In the genomic region with DNA sequence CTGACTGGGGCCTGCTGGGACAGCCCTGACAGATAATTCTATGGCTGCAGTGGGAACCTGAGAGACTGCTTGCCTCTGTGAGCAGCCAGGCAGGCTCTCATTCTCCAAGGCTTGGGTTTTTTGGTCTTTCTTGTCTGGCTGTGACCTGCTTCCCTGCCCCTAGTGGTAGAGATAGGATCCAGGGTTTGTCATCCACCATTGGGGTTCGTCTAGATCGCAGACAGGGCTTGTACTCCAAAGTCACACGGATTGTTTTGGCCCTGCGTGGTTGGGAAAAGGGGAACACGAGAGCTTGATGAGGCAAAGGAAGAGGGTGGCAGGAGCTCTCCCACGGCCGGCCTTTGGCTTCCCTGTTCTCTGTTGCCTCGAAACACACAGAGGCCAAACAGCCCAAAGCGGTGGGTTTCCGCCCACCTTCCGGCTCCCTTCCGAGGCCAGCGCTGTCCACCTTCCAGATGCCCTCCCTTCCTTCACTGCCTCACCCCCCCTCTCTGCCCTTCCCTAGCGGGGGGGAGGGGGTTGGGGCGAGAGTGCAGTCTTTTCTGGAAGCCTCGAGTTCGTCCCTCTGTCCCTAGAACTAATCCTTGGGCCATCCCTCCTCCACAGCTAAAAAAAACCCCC, we compare ENCODE assay signal across 8 mouse cellular contexts. TPM values are rescaled to one million over a fixed set of nuclear protein-coding genes. Genes with fewer than 3 reads are reported as not detected.
DNase-seq lines count a peak whose midpoint lies in the region; ATAC-seq and TF ChIP-seq lines count a peak whose summit lies in the region.

No protein-coding gene starts in this region.

- H3K4me1 ChIP-seq in hindbrain, embryonic 10.5 days (replicated peaks), result peaks cover 97% of the 10 kb centered on the region
- H3K4me1 ChIP-seq in hindbrain, embryonic 16.5 days (ENCODE audit: control insufficient read depth, insufficient read depth, low read depth, low read length), result peaks cover 20% of the 10 kb centered on the region; the same call in 1 of the 2 replicates
- H3K4me1 ChIP-seq in MEL (ENCODE audit: control insufficient read depth in 1 of 2, insufficient read depth in 2 of 2, low read length in 2 of 2), result peaks cover 0 to 15% of the 10 kb centered on the region in 2 experiments; a peak in 3 of 4 replicates
- peaks cover 81% of the 10 kb centered on the region for H3K4me1 ChIP-seq in embryonic facial prominence, embryonic 13.5 days
- peaks cover 58% of the 10 kb centered on the region for H3K4me1 ChIP-seq in lung, postnatal 0 days (ENCODE audit: insufficient read depth, low read depth, low read length)

- H3K27me3 ChIP-seq in hindbrain, embryonic 10.5 days (ENCODE audit: insufficient read depth, poor library complexity, severe bottlenecking), result no peaks in the 10 kb centered on the region
- no peaks in the 10 kb centered on the region for H3K27me3 ChIP-seq in hindbrain, embryonic 16.5 days (replicated peaks; ENCODE audit: control insufficient read depth, insufficient read depth, low read length)
- H3K27me3 ChIP-seq in MEL (ENCODE audit: control insufficient read depth in 1 of 2, insufficient read depth in 2 of 2, low read length in 2 of 2), result no peaks in the 10 kb centered on the region
- no peaks in the 10 kb centered on the region for H3K27me3 ChIP-seq in embryonic facial prominence, embryonic 13.5 days
- no peaks in the 10 kb centered on the region for H3K27me3 ChIP-seq in lung, postnatal 0 days (replicated peaks; ENCODE audit: insufficient read depth, low read length)

- TF ChIP-seq CTCF in MEL (IDR thresholded peaks at IDR 0.05 in 2 of 3, conservative IDR thresholded peaks at IDR 0.05 in 1 of 3; ENCODE audit: control insufficient read depth in 1 of 3, insufficient read depth in 1 of 3, low read depth in 2 of 3, low read length in 3 of 3, poor library complexity in 1 of 3, severe bottlenecking in 1 of 3), result peak in 2 of 3 experiments; percentile 27 to 46; a peak in 4 of 6 replicates
- TF ChIP-seq CTCF in lung, postnatal 0 days (IDR thresholded peaks at IDR 0.05), result peak; percentile 65

- no peak overlapping the region for H3K9ac ChIP-seq in hindbrain, embryonic 16.5 days (ENCODE audit: low read depth, low read length)
- H3K9ac ChIP-seq in MEL (ENCODE audit: control insufficient read depth, low read depth, low read length, poor library complexity, severe bottlenecking), result no peak overlapping the region
- no peak overlapping the region for H3K9ac ChIP-seq in embryonic facial prominence, embryonic 13.5 days
- no peak overlapping the region for H3K9ac ChIP-seq in lung, postnatal 0 days (replicated peaks; ENCODE audit: low read depth)

- H3K79me2 ChIP-seq in MEL (ENCODE audit: control insufficient read depth, insufficient read depth, low read length, poor library complexity), result no peaks in the 10 kb centered on the region

- no peak for TF ChIP-seq RAD21 in MEL (IDR thresholded peaks at IDR 0.05; ENCODE audit: low read depth, low read length)

- no peak for ATAC-seq in hindbrain, embryonic 16.5 days
- ATAC-seq in embryonic facial prominence, embryonic 13.5 days (ENCODE audit: insufficient number of reproducible peaks, insufficient read depth, low FRiP score, low TSS enrichment, low read depth), result no peak
- ATAC-seq in lung, postnatal 0 days, result no peak

- no peak overlapping the region for H3K4me2 ChIP-seq in hindbrain, embryonic 16.5 days (ENCODE audit: low read length)
- no peak overlapping the region for H3K4me2 ChIP-seq in embryonic facial prominence, embryonic 13.5 days
- H3K4me2 ChIP-seq in lung, postnatal 0 days (replicated peaks; ENCODE audit: low read depth, low read length), result no peak overlapping the region

- H3K9me3 ChIP-seq in hindbrain, embryonic 10.5 days, result no peaks in the 10 kb centered on the region
- H3K9me3 ChIP-seq in hindbrain, embryonic 16.5 days (ENCODE audit: control insufficient read depth, low read length), result no peaks in the 10 kb centered on the region
- H3K9me3 ChIP-seq in MEL (replicated peaks; ENCODE audit: insufficient read depth, low read length), result no peaks in the 10 kb centered on the region
- no peaks in the 10 kb centered on the region for H3K9me3 ChIP-seq in embryonic facial prominence, embryonic 13.5 days
- H3K9me3 ChIP-seq in lung, postnatal 0 days (ENCODE audit: low read length), result no peaks in the 10 kb centered on the region

- peak overlapping the region; percentile 64 for H3K27ac ChIP-seq in hindbrain, embryonic 10.5 days
- H3K27ac ChIP-seq in hindbrain, embryonic 16.5 days (ENCODE audit: low read depth, low read length), result no peak overlapping the region; the same call in 1 of the 2 replicates
- H3K27ac ChIP-seq in MEL (ENCODE audit: control insufficient read depth, low read depth, low read length), result no peak overlapping the region
- peak overlapping the region; percentile 35; the same call in 1 of the 2 replicates for H3K27ac ChIP-seq in embryonic facial prominence, embryonic 13.5 days
- H3K27ac ChIP-seq in lung, postnatal 0 days (ENCODE audit: low read length), result peak overlapping the region; percentile 88

- peaks cover 76% of the 10 kb centered on the region for H3K36me3 ChIP-seq in hindbrain, embryonic 10.5 days
- peaks cover 4% of the 10 kb centered on the region; the same call in 1 of the 2 replicates for H3K36me3 ChIP-seq in hindbrain, embryonic 16.5 days (ENCODE audit: control insufficient read depth, insufficient read depth, low read length)
- peaks cover 0 to 13% of the 10 kb centered on the region in 2 experiments; a peak in 3 of 4 replicates for H3K36me3 ChIP-seq in MEL (ENCODE audit: control insufficient read depth in 1 of 2, insufficient read depth in 2 of 2, low read length in 2 of 2)
- H3K36me3 ChIP-seq in embryonic facial prominence, embryonic 13.5 days, result peaks cover 74% of the 10 kb centered on the region
- H3K36me3 ChIP-seq in lung, postnatal 0 days (ENCODE audit: insufficient read depth, low read length), result no peaks in the 10 kb centered on the region

- no peak for DNase-seq in hindbrain, embryonic 10.5 days (ENCODE audit: low spot score)
- DNase-seq in MEL (ENCODE audit: low read depth, low spot score), result no peak
- peak; percentile 48 for DNase-seq in lung, postnatal 0 days (ENCODE audit: low spot score)
- no peak for DNase-seq in urinary bladder, postnatal 14 days (ENCODE audit: low spot score)
- no peak for DNase-seq in thymus, adult 18-20 months
- no peak for DNase-seq in layer of hippocampus, adult 18-20 months (ENCODE audit: low spot score in 2 of 2)

- TF ChIP-seq POLR2A in MEL (IDR thresholded peaks at IDR 0.05; ENCODE audit: control insufficient read depth in 1 of 2, insufficient read depth in 1 of 2, low read depth in 1 of 2, low read length in 2 of 2, poor library complexity in 1 of 2), result no peak

- 38% methylated on average over 17 of the region's 17 CpGs for WGBS in hindbrain, embryonic 10.5 days
- WGBS in hindbrain, embryonic 16.5 days, result 31% methylated on average over 16 of the region's 17 CpGs
- WGBS in embryonic facial prominence, embryonic 13.5 days, result 34% methylated on average over 17 of the region's 17 CpGs
- 35% methylated on average over 17 of the region's 17 CpGs for WGBS in lung, postnatal 0 days

- TF ChIP-seq EP300 in MEL (IDR thresholded peaks at IDR 0.05; ENCODE audit: low read depth in 1 of 2, low read length in 2 of 2), result no peak
- no peak for TF ChIP-seq EP300 in lung, postnatal 0 days (IDR thresholded peaks at IDR 0.05)

- H3K4me3 ChIP-seq in hindbrain, embryonic 10.5 days, result no peak overlapping the region
- H3K4me3 ChIP-seq in hindbrain, embryonic 16.5 days (ENCODE audit: low read length), result no peak overlapping the region
- H3K4me3 ChIP-seq in MEL (ENCODE audit: control insufficient read depth in 1 of 2, insufficient read depth in 1 of 2, low read depth in 2 of 2, low read length in 2 of 2), result no peak overlapping the region
- no peak overlapping the region for H3K4me3 ChIP-seq in embryonic facial prominence, embryonic 13.5 days
- no peak overlapping the region for H3K4me3 ChIP-seq in lung, postnatal 0 days (ENCODE audit: low read depth, low read length)

TF ChIP-seq in MEL, 35 proteins besides CTCF, POLR2A, EP300 and RAD21:
- TF ChIP-seq ELF1 (IDR thresholded peaks at IDR 0.05; ENCODE audit: low read depth, low read length), result no peak
- TF ChIP-seq HCFC1 (IDR thresholded peaks at IDR 0.05; ENCODE audit: low read depth, low read length), result no peak
- no peak for TF ChIP-seq E2F4 (IDR thresholded peaks at IDR 0.05; ENCODE audit: borderline replicate concordance, low read depth, low read length)
- TF ChIP-seq USF2 (IDR thresholded peaks at IDR 0.05; ENCODE audit: borderline replicate concordance in 1 of 2, insufficient read depth in 1 of 2, low read depth in 1 of 2, low read length in 2 of 2), result no peak
- TF ChIP-seq USF1 (IDR thresholded peaks at IDR 0.05; ENCODE audit: low read depth, low read length), result no peak
- no peak for TF ChIP-seq NELFE (IDR thresholded peaks at IDR 0.05; ENCODE audit: low read depth, low read length)
- no peak for TF ChIP-seq ETS1 (IDR thresholded peaks at IDR 0.05; ENCODE audit: low read depth, low read length)
- TF ChIP-seq KAT2A (conservative IDR thresholded peaks at IDR 0.05; ENCODE audit: low read depth, low read length), result no peak
- no peak for TF ChIP-seq MAZ (IDR thresholded peaks at IDR 0.05; ENCODE audit: low read depth, low read length)
- no peak for TF ChIP-seq ZC3H11A (IDR thresholded peaks at IDR 0.05; ENCODE audit: low read depth, low read length)
- no peak for TF ChIP-seq ZNF384 (IDR thresholded peaks at IDR 0.05; ENCODE audit: low read depth, low read length)
TF ChIP-seq in MEL: peak in this region for 0.

RNA-seq across cellular contexts. Expression of gene Trim8, which starts 18.5 kb away (rescaled TPM):
- polyA plus RNA-seq in hindbrain, embryonic 10.5 days (2016; fragmentation: Nextera tagmentation; extraction: Ambion mirVana), result 26.5 and 30.0 TPM in 2 replicates
- polyA plus RNA-seq in hindbrain, embryonic 16.5 days (2015; fragmentation: Nextera tagmentation; extraction: Ambion mirVana), result 23.4 and 27.6 TPM in 2 replicates
- 19.1 and 21.2 TPM in 2 replicates for total RNA-seq in MEL (2012; rRNA removed)
- polyA plus RNA-seq in MEL (2012; ENCODE audit: insufficient read depth in 1 of 2, insufficient read length in 2 of 2, low read depth in 1 of 2, low replicate concordance in 2 of 2, missing spikeins in 1 of 2), result 10 to 100 TPM in 1 of 2 experiments, not detected in 1; 57.2 TPM
- polyA plus RNA-seq in embryonic facial prominence, embryonic 13.5 days (2015; fragmentation: Nextera tagmentation; extraction: Ambion mirVana), result 16.7 and 17.6 TPM in 2 replicates
- polyA plus RNA-seq in lung, postnatal 0 days (2015; fragmentation: Nextera tagmentation; extraction: Ambion mirVana), result 34.1 and 34.8 TPM in 2 replicates
- total RNA-seq in layer of hippocampus, adult 18-20 months (2021), result 100 to 1,000 TPM; 110 to 112 TPM

Comparison
In these comparisons a context has a peak if more than half of its experiments do, and no peak if none do; other contexts are left out.
1. H3K27ac ChIP-seq: peak in hindbrain, embryonic 10.5 days (single experiment), embryonic facial prominence, embryonic 13.5 days (single experiment) and lung, postnatal 0 days (single experiment); none in hindbrain, embryonic 16.5 days (single experiment) and MEL (single experiment).